Mouse (Mus musculus) adrenal gland (tissue): ENCODE measurements around the gene Snf8.

Experiments used
- intact Hi-C: fragments of 180-260 bp; cut with DNase I; formaldehyde crosslinking; loops from one replicate; pipeline ENCODE4 v1.15.1; 2025

Gene Snf8

GRCm38 (mm10) chr11:96071013-96071412, 36.3 kb downstream of the Snf8 start:
- intact Hi-C loops: no loop called here

- intact Hi-C loops: no loop called here
Observed at GRCm38 (mm10) chr11:96073295-96073993, 38.8 kb downstream of the Snf8 start.

GRCm38 (mm10) chr11:96074351-96075176, 39.9 kb downstream of the Snf8 start:
- intact Hi-C loops: no loop called here

- intact Hi-C loops: no loop called here
Observed at GRCm38 (mm10) chr11:96075177-96075508, 40.5 kb downstream of the Snf8 start.

GRCm38 (mm10) chr11:96075509-96076220, 41.0 kb downstream of the Snf8 start, which contains the start of gene Atp5g1:
Gene Atp5g1 (minus strand): TSS chr11:96075670.
- intact Hi-C loops: no loop called here

- intact Hi-C loops: no loop called here
Observed at GRCm38 (mm10) chr11:96076221-96077105, 41.8 kb downstream of the Snf8 start.

- intact Hi-C loops: no loop called here
Observed at GRCm38 (mm10) chr11:96080736-96081135, 46.1 kb downstream of the Snf8 start.

- intact Hi-C loops: no loop called here
Observed at GRCm38 (mm10) chr11:96082682-96083081, 48.0 kb downstream of the Snf8 start.

- intact Hi-C loops: no loop called here
Observed at GRCm38 (mm10) chr11:96087981-96088380, 53.3 kb downstream of the Snf8 start.

- intact Hi-C loops: no loop called here
Observed at GRCm38 (mm10) chr11:96091073-96091472, 56.4 kb downstream of the Snf8 start.

- intact Hi-C loops: loop anchor here (2.0 kb wide), 2 partner anchors 34 to 142 kb away; no protein-coding TSS in a partner anchor
Observed at GRCm38 (mm10) chr11:96092674-96093291, 58.1 kb downstream of the Snf8 start.

- intact Hi-C loops: loop anchor here (2.0 kb wide), 2 partner anchors 33 to 141 kb away; no protein-coding TSS in a partner anchor
Observed at GRCm38 (mm10) chr11:96093361-96093760, 58.7 kb downstream of the Snf8 start.
